Mouse (Mus musculus) limb, embryonic 10.5 days (tissue): ENCODE measurements around the gene Nfyb. TPM values are rescaled to one million over a fixed set of nuclear protein-coding genes. Genes with fewer than 3 reads are reported as not detected.

Experiments
- DNase-seq: peaks from one replicate; pipeline ENCODE4 v3.0.0-alpha.2; 2017; ENCODE audit warnings: low spot score
- H3K27ac ChIP-seq: fragments of 300-500 bp; sonication (generic); 2 replicates; pipeline ENCODE4 v1.5.1; 2016; ENCODE audit warnings: mild to moderate bottlenecking
- H3K27me3 ChIP-seq: fragments of 300-500 bp; sonication (generic); 2 replicates; pipeline ENCODE4 v1.6.1; 2016; ENCODE audit warnings: low read depth, mild to moderate bottlenecking; ENCODE audit not compliant: poor library complexity, severe bottlenecking
- H3K36me3 ChIP-seq: fragments of 300-500 bp; sonication (generic); 2 replicates; pipeline ENCODE4 v1.6.1; 2016; ENCODE audit warnings: mild to moderate bottlenecking, moderate library complexity
- H3K4me1 ChIP-seq: fragments of 300-500 bp; sonication (generic); 2 replicates; pipeline ENCODE4 v1.6.1; 2016
- H3K4me3 ChIP-seq: fragments of 300-500 bp; sonication (generic); 2 replicates; pipeline ENCODE4 v1.5.1; 2016; ENCODE audit warnings: mild to moderate bottlenecking, moderate library complexity
- H3K9me3 ChIP-seq: fragments of 300-500 bp; sonication (generic); replicated peaks from 2 replicates; pipeline ENCODE4 v1.6.1; 2016; ENCODE audit warnings: mild to moderate bottlenecking
- WGBS: fragments of 180-500 bp; shearing (Covaris S2); methylation state at CpG from one replicate; pipeline ENCODE4 v1.1.7; 2016; 5-methylcytosine and 5-hydroxymethylcytosine counted together
- polyA plus RNA-seq: library from polyadenylated mRNA; unstranded; fragments of >200 nt; fragmentation: Nextera tagmentation; extraction: Ambion mirVana; gene quantifications from 2 replicates; pipeline ENCODE4 v1.2.1, GENCODE M21; 2016

The Nfyb gene
- polyA plus RNA-seq, 1 experiment from 2014 or later: 64.1 TPM

- peaks cover 7% of the 10 kb centered on the region for H3K4me1 ChIP-seq
- no peaks in the 10 kb centered on the region for H3K9me3 ChIP-seq
- no peaks in the 10 kb centered on the region for H3K27me3 ChIP-seq
- no peak overlapping the region for H3K27ac ChIP-seq
- H3K4me3 ChIP-seq: no peak overlapping the region
- no peaks in the 10 kb centered on the region for H3K36me3 ChIP-seq
- 92% methylated on average over 5 of the region's 5 CpGs for WGBS
- DNase-seq: no peak
Observed at GRCm38 (mm10) chr10:82774841-82775240, 10.9 kb upstream of the Nfyb start.

GRCm38 (mm10) chr10:82771595-82772170 lies 7.7 kb upstream of the Nfyb start:
- H3K4me1 ChIP-seq: 0 out of 2 replicates have a peak, but pooled peaks cover 5% of the 10 kb centered on the region
- no peak overlapping the region for H3K4me3 ChIP-seq
- no peaks in the 10 kb centered on the region for H3K9me3 ChIP-seq
- no peaks in the 10 kb centered on the region for H3K36me3 ChIP-seq
- WGBS: 72% methylated on average over 9 of the region's 9 CpGs
- DNase-seq: no peak
- H3K27ac ChIP-seq: no peak overlapping the region
- H3K27me3 ChIP-seq: no peaks in the 10 kb centered on the region

DNA sequence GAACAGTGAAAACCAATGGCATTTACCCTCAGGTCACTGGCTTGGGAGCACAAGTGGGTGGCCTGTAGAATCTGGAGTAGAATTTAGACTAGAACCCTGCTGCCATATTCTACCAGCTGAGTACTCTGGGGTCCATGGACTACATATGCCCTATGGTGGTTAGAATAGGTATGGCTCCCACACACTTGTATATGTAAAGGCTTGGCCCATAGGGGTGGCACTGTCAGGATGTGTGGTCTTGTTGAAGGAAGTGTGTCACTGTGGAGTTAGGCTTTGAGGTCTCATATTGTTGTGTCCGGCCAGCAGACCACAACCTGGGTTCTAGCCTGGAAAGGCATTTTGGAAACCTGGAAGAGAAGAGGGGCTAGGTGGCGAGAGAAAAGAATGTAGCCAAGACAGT lies 6.8 kb upstream of the Nfyb start:
- no peak for DNase-seq
- no peak overlapping the region for H3K4me3 ChIP-seq
- no peaks in the 10 kb centered on the region for H3K27me3 ChIP-seq
- WGBS: 91% methylated on average over 2 of the region's 2 CpGs
- no peaks in the 10 kb centered on the region for H3K36me3 ChIP-seq
- no peak overlapping the region for H3K27ac ChIP-seq
- no peaks in the 10 kb centered on the region for H3K9me3 ChIP-seq
- H3K4me1 ChIP-seq: 0 out of 2 replicates have a peak, but pooled peaks cover 5% of the 10 kb centered on the region

DNA sequence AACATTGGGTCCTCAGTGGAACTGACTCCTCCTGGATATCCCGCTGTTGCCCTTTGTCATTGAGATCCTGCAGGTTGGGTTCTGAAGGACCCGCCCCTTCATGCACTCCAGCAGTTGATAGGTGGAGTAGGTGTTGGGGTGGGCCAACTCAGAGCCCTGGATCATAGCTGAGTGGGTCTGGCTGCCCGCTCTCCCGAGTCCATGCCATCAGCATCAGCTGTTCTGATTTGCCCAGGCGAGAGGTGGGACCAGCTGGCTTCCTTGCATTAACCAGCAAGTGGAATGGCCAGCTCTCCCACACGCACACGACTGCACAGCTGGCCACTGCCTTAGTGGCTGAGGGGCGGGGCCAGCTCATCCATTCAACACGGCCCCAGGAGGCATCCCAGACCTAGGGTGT lies 5.0 kb upstream of the Nfyb start:
- Histone ChIP-seq H3K27ac (no peak overlapping the region), H3K27me3 (no peaks in the 10 kb centered on the region), H3K9me3 (no peaks in the 10 kb centered on the region), H3K4me3 (no peak overlapping the region), H3K4me1 (peaks cover 12% of the 10 kb centered on the region), H3K36me3 (no peaks in the 10 kb centered on the region)
- 18% methylated on average over 9 of the region's 9 CpGs for WGBS
- no peak for DNase-seq

GRCm38 (mm10) chr10:82762756-82763681 lies 925 bp downstream of the Nfyb start:
- Histone ChIP-seq H3K27me3 (no peaks in the 10 kb centered on the region), H3K4me1 (peaks cover 38% of the 10 kb centered on the region), H3K27ac (peak overlapping the region; percentile 97), H3K9me3 (no peaks in the 10 kb centered on the region), H3K4me3 (peak overlapping the region; percentile 77), H3K36me3 (peaks cover 37% of the 10 kb centered on the region)
- 1% methylated on average over 48 of the region's 48 CpGs for WGBS
- DNase-seq: peak; percentile 72

DNA sequence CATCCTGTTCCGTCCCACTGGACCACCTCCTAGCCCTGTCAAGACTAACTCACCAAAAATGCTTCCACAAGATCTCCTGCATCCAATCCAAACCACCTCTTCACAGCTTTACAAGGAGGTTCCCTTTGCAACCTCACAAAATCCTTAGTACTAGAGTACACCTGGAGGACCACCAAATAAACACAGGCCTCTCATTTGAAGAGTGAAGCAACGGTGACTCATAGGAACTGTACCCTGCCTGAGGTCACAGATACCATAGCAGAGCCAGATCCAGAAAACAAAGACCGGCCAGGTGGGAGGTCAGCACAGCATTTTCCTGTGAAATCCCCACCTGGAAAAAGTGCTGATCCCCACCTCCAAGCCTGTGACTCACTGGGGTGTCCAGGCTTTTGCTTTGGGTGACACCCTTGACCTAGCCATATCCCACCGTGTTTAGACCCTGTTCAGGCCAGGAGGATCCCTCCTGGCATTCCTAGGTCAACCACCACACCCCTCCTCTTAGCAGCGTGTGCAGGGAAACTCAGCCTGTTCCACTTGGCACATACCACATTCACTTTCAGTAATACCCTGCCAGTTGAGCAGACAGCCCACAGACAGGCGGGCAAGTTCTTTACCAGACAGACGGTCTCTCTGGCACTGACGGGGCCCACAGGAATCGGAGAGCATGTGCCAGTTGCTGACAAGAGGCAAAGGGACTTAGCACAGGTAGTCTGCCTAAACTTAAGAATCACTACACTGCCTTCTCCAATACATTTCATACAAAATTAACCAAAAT lies 2.7 kb downstream of the Nfyb start:
- 90% methylated on average over 9 of the region's 9 CpGs for WGBS
- H3K36me3 ChIP-seq: peaks cover 55% of the 10 kb centered on the region
- peak overlapping the region; percentile 10; the same call in 1 of the 2 replicates for H3K4me3 ChIP-seq
- no peak overlapping the region for H3K27ac ChIP-seq
- H3K4me1 ChIP-seq: peaks cover 38% of the 10 kb centered on the region
- no peaks in the 10 kb centered on the region for H3K27me3 ChIP-seq
- H3K9me3 ChIP-seq: no peaks in the 10 kb centered on the region
- DNase-seq: no peak

DNA sequence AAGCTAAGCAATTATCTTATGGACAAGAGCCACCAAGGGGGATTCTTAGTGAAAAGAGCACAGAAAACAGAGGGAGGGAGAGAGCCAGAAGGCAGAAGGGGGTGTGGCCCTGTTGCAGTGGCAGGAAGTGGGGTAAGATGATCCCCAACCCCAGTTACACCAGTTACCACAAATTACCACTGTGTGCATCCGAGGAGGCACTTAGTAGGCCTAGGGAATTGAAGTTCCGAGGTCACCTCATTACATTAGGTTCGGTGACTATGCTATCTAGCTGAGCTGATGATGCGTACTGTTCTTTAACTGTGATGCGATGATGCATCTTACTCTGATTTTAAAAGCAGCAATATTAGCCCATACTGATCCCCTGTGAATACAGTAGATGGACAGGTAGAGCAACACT lies 4.2 kb downstream of the Nfyb start:
- Histone ChIP-seq H3K4me1 (peaks cover 38% of the 10 kb centered on the region), H3K4me3 (no peak overlapping the region), H3K27me3 (no peaks in the 10 kb centered on the region), H3K9me3 (0 out of 2 replicates have a peak, but pooled peaks cover 1% of the 10 kb centered on the region), H3K36me3 (peaks cover 70% of the 10 kb centered on the region), H3K27ac (no peak overlapping the region)
- WGBS: 94% methylated on average over 5 of the region's 5 CpGs
- DNase-seq: no peak

- Histone ChIP-seq H3K4me1 (peaks cover 31% of the 10 kb centered on the region), H3K9me3 (0 out of 2 replicates have a peak, but pooled peaks cover 1% of the 10 kb centered on the region), H3K27ac (no peak overlapping the region), H3K27me3 (no peaks in the 10 kb centered on the region), H3K4me3 (no peak overlapping the region), H3K36me3 (peaks cover 78% of the 10 kb centered on the region)
- WGBS: 97% methylated on average over 3 of the region's 3 CpGs
- no peak for DNase-seq
Observed at GRCm38 (mm10) chr10:82758878-82759277, 5.1 kb downstream of the Nfyb start.

DNA sequence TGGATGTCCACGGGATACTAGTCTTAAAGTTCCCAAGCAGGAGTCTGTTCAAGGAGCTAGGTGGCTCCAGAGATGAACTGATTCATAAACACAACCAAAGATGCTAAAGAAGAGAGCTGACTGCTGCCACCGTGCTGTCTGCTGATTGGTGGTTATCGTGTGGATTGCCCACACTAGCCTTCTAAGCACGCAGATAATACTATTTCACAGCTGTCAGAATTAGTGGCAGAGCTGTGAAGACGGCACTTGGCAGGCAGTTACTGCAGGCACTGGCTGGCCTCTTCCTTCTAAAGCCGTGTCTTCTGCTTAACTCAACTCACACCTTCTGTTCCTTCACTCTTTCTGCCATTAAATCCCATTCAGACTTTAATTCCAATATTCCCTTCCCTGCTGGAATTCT lies 5.6 kb downstream of the Nfyb start:
- Histone ChIP-seq H3K4me1 (peaks cover 31% of the 10 kb centered on the region), H3K36me3 (peaks cover 83% of the 10 kb centered on the region), H3K4me3 (no peak overlapping the region), H3K9me3 (0 out of 2 replicates have a peak, but pooled peaks cover 1% of the 10 kb centered on the region), H3K27me3 (no peaks in the 10 kb centered on the region), H3K27ac (no peak overlapping the region)
- DNase-seq: no peak
- WGBS: 90% methylated on average over 6 of the region's 6 CpGs

DNA sequence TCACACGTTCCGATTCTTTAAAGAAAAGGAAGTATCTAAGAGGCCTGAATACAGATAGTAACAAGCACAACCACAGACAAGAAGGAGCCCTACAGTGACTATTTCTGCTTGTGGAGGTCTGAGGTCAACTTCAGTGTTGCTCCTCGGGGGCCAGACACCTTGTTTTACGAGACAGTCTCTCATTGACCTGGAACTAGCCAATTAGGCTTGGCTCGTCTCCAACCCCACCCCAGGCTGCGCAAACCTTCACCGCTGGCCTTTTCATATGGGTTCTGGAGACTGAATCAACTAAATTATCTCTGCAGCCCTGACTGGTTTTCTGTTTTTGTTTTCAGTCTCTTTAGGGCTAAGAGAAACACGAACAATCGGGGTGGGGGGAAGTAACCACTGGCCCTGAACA lies 6.6 kb downstream of the Nfyb start:
- Histone ChIP-seq H3K27ac (no peak overlapping the region), H3K4me1 (peaks cover 27% of the 10 kb centered on the region), H3K36me3 (peaks cover 94% of the 10 kb centered on the region), H3K9me3 (0 out of 2 replicates have a peak, but pooled peaks cover 1% of the 10 kb centered on the region), H3K4me3 (no peak overlapping the region), H3K27me3 (no peaks in the 10 kb centered on the region)
- WGBS: 94% methylated on average over 9 of the region's 9 CpGs
- no peak for DNase-seq

- H3K4me3 ChIP-seq: no peak overlapping the region
- peaks cover 100% of the 10 kb centered on the region for H3K36me3 ChIP-seq
- peaks cover 19% of the 10 kb centered on the region for H3K4me1 ChIP-seq
- 0 out of 2 replicates have a peak, but pooled peaks cover 1% of the 10 kb centered on the region for H3K9me3 ChIP-seq
- H3K27ac ChIP-seq: no peak overlapping the region
- 92% methylated on average over 9 of the region's 9 CpGs for WGBS
- no peak for DNase-seq
- no peaks in the 10 kb centered on the region for H3K27me3 ChIP-seq
Observed at GRCm38 (mm10) chr10:82756466-82756865, 7.5 kb downstream of the Nfyb start.

- Histone ChIP-seq H3K27ac (no peak overlapping the region), H3K9me3 (0 out of 2 replicates have a peak, but pooled peaks cover 1% of the 10 kb centered on the region), H3K4me1 (peaks cover 8% of the 10 kb centered on the region), H3K36me3 (peaks cover 100% of the 10 kb centered on the region), H3K27me3 (no peaks in the 10 kb centered on the region), H3K4me3 (no peak overlapping the region)
- WGBS: 94% methylated on average over 11 of the region's 11 CpGs
- DNase-seq: no peak
Observed at GRCm38 (mm10) chr10:82755213-82755890, 8.6 kb downstream of the Nfyb start.
